Mouse (Mus musculus) cerebellum, adult 9-10 months (tissue): ENCODE results near the gene Rnf145.
"Not testable (repeated sequence)": the region's sequence is repeated elsewhere in the genome, so short reads cannot be mapped to it uniquely, and the experiment has no call there.

Experiments used
- DNase-seq: peaks from one replicate; pipeline ENCODE4 v3.0.0; 2022

The Rnf145 gene

DNA sequence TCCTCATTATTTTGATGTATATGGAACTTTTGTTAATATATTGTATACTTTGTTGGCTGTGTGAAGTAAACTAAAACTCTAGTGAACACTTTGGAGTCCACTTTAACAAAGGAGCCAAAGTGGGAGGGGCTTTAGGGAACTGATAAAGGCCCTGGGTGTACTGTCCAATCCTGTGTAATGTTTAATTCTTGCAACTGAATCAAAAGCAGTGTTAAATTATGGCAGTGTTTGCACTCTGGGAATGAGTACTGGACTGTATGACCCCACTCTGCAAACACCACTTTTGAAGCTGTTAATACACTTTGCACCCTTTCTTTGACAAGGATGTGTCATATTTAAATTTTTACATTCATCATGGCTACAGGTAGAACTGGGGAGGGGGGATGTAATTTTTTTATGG lies 46.2 kb downstream of the Rnf145 start:
- DNase-seq: no peak

DNA sequence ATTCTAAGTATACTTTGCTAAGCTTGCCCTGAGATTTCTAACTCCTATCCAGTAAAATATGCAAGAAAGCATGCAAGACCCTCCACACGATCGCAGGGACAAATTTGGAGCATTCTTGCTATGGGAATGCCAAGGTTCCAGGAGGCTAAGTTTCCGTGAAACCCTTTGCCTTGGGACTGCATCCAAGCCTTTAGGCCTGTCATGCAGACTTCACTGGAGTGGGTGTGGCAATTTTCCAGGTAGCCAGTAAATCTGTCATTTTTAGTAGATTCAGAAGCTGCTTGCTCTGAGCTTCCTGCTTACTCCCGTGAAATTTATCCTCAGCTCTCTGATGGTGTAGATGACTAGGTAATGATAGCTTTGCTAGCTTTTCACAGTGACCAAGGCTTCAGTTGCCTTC lies 51.6 kb downstream of the Rnf145 start:
- not testable (repeated sequence) for DNase-seq

DNA sequence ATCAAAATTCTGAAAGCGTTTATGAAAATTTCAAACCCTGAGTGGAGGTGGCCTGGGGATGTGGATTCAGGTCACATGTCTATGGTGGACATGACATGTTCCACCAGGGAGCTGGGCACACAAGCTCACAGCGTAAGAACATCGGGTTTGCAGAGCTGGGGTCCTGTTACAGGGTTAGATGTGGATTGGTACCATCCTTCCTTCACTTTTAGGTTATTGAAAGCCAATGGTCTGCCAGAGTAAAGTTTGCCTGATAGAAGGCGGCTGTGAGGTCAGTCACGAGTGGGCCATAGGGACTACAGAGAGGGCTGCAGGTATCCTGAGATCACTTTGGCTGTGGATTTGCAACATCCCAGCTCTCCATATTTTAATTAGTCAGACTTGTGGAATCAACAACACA lies 54.0 kb downstream of the Rnf145 start:
- no peak for DNase-seq

DNA sequence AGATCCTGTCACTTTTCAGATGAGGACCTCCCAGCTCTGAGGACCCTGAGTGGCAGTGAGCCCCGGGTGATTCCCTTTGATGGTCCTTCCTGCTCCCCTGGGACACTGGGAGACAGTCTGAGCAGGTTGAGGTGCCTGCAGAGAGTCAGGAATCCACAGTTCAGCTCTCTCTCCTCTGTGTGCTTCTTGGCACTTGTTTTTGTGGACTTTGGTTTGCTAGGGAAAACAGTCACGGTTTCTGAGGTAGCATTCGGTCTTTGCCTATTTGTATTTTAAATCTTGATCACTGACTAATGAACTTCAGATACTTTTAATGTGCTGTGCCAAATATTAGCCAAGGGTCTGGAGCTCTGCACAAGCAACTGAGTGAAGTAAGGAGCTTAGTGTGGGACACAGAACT lies 54.6 kb downstream of the Rnf145 start:
- no peak for DNase-seq

DNA sequence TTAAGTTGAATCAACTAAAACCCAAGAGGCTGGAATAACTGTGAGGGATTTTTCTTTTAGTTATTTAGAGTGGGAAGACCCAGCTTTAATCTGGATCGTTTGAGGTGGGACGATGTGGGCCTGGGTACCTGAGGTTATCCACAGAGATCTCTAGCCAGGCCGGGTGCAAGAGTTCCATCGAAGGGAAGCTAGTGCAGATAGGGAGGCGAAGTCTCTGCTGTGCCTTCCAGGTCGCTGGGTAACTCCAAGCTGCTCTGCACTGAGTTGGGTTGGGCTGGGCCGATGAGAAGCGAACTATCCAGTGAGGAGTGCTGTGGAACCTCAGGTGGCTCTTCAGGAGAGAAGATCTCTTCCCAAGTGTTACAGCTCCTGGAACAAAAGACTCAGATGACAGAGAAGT lies 55.6 kb downstream of the Rnf145 start:
- DNase-seq: no peak

DNA sequence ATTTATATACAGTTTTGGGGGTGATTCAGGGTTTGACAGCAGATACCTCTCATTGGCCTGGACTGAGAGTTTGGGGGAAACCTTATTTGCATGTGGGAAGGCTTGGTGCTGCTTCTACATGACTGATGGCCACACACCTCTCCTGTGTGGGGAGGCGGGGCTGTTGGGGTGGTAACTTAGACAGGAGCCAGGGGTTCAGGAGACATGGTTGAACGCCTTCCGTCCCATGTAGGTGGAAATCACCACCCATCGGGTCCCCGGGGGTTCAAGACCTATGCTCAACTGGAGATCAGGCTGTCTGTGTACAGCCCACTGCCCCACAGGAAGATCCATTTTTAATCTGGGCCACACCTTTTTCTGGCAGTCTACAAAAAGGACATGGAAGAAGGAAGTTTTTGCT lies 56.1 kb downstream of the Rnf145 start:
- DNase-seq: no peak

DNA sequence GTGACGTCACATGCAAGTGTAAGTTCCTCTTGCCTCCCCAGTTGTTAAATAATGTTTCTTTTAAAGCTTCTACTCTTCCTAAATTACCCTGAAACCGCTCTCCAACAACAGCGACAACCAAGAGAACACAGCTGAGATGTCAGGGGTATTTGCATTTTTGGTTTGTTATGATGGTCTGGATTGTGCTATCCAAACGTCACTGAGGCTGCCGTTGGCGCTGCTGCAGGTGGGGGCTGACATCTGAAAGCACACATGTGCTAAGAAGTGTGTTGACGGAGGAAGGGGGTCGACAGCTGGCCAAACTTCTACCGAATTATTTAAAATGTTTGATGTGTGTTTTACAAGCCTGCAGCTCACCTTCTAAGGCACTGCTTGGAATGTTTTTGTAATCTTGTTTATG lies 59.1 kb downstream of the Rnf145 start:
- no peak for DNase-seq

DNA sequence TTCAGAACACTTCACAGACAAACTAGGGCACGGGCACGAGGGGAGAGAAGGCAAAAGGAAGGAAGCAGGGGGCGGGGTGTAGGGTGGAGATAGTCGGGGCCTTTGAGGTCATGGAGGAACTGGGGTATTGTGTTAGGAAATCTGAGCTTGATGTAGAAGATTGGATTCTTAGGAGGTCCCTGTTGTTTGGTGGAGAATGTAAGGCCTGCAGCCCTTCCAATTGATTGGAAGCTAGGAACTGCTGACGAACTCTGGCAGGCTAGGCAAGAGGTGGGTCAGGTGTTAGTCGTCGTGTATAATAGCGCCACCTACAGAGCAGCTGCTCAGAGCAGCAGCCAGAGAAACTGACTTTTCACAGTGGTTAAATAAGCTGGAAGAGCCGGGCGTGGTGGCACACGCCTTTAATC lies 62.5 kb downstream of the Rnf145 start:
- peak; percentile 72 for DNase-seq

DNA sequence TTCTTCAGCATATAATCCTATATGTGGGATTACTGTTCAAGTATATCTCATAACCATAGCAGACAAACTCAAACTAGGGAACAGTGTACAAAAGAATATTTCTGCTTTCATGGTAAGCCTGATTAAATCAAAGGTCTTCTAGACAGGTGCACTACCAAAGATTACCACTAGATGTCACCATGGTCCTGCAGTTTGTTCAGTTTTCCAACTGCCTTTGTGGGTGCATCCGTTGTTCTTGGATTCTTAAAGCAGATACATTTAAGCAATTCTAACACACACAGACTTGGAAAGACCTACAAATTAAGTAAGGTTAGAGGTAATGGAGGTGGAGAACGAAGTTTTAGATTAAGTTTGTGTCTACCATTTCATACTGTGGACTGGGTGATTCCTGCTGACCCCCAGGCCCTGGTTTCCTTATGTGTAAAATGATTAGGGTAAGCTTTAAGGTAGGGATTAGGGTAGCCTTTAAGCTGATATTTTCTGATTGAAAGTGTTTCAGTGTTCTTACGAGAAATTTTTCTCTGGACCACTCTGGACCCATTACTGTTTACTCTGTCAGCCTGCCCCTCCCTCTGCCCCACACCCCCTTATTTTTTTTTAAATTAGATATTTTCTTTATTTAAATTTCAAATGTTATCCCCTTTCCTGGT lies 67.4 kb downstream of the Rnf145 start:
- DNase-seq: peak; percentile 81

DNA sequence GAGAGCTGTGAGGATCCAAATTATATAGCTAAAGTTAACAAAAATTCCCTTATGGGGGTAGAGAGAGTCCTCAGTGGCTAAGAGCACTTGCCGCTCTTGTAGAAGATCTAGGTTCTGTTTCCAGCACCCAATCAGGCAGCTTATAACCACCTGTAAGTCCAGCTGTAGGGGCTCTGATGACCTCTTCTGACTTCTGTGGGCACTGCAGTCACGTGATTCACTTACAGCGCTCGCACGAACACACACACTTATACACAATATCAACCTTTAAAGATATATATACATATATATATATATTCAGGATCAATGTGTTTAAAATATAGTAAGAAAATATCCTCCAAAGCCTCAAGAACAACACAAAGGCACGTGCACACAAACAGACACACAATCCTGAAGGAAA lies 74.3 kb downstream of the Rnf145 start:
- DNase-seq: no peak

DNA sequence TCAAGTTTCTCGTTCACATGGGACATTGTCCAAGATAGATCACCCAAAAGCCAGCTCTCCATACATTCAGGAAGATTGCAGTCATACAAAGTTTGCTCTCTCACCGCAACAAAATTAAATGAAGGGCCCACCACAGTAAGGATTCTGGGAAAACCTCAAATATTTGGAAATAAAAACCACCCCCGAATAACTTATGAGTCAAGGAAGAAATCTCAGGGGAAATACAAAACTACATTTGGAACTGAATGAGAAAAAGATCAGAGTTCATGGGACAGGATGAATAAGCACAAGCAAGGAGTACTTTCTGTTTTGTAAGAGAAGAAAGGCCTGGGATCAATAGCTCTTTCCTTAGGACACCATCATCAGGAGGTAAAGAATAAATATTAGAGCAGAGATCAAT lies 76.0 kb downstream of the Rnf145 start:
- no peak for DNase-seq

DNA sequence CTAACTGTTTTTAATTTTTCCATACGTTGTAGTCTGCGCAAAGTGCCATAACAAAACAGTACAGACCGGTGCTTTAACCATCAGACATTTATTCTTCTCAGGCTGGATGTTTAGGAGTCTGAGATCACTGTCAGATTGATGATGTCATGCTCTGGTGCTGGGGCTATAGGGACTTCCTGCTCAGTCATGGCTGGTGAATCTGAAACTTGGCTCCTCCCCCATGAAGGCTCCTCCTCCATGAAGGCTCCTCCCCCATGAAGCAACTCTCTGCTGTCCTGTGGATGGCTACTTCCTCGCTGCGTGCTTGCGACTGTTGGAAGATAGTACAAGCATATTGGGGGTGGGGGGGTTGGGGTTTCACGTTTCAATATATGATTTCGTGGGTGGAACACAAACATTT lies 88.1 kb downstream of the Rnf145 start:
- no peak for DNase-seq

DNA sequence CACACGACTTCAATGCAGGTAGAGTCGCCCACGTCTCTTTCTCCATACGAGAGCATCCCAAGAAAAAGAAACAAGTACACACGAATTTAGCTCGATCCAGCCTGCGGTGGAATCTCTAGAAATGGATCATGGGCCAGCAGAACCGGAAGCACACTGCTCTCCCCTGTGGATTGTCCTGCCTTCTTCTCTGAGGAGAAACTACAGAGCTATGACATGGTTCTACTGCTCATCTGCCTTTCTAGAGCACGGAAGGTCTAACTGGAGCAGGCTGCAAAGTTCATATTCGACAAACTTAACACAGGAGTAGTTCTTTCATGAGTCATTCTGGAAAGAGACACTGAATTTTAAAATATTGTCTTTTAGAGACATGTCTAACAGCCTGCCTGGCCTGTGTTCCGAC lies 89.9 kb downstream of the Rnf145 start:
- DNase-seq: no peak

DNA sequence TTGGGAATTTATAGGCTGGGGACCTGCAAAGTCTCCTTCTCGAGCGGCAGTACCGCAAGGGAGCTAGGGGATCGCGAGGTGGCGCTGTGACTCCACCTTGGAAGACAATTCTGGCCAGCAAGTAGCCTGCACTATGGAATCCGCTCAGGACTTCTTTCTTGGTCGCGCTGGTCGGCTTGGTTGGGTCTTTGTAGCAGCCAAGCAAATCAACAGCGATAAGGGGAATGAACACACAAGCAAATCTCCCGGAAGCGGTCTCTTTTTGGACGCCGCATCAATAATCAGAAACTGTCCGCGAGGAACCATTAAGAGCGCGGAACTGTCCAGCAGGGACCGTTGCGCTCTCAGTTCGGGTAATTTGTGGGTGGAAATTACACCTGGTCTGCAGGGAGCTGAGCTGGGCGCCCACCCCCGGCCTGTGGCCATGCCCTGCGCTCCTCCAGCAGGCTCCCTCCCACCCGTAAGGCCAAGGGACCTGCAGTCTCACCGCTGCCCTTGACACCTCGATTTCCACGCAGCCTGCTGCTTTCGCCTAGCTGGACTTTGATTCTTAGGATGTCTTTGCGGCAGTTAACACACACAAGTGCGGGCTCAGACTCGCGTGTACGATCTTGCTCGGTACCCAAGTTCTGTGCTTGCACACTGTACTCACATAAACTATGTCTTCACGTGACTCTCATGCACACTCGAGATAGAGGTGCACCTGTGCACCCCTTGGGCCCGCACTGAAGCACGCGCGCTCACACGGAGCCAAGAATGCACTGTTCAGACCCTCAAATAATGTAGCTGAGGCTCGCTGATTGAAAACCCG lies 92.4 kb downstream of the Rnf145 start:
- peak; percentile 88 for DNase-seq

DNA sequence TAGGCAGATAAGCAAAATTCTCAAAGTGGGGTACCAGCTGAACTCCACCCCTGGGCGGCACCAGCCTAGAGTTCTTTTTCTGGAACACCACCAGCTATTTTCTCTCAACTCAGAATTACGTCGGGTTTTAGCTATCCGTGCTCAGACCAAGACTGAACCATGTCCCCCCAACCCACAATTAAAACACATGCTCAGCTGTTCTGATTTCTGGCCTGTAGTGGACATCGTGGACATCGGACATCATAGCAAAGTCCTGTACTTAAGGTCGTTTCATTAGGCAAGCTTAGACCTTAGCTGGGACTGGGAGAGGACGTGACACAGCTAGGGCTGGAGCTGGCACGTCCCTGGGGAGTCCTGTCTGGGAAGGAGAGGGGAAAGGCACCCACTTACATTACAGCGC lies 93.4 kb downstream of the Rnf145 start:
- DNase-seq: no peak

DNA sequence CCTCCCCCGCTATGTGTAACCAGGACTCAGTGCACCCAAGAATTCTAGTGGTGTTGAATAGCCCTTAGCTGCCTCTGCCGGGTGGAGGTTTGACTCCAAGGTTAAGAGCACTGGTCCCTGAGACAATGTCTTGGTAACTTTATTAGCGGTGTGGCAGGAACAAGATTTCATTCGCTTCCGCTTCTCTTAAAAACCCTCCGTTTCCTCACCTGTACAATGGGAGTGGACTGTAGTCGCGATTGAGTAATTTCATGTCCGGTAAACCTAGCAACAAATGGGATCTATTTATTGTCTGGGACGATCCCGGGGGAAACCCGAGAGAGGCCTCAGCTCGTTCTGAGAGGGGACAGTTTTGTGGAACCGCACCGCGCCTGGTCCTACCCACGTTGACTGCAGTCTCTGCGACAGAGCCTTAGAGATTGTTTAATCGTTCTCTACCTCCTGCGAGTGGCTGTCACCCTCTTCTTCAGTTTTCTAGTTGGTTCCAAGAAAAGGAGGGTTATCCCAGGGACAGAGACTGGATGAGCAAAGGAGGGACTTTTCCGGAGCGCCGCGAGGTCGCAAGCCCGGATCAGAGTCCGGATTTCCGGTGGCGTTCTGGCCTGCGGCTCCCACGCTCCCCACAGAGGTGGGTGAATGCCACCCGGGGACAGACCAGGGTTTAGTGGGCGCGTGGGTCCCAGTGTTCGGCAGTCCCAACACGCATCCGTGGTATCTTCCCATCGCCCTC lies 94.1 kb downstream of the Rnf145 start:
- DNase-seq: no peak

DNA sequence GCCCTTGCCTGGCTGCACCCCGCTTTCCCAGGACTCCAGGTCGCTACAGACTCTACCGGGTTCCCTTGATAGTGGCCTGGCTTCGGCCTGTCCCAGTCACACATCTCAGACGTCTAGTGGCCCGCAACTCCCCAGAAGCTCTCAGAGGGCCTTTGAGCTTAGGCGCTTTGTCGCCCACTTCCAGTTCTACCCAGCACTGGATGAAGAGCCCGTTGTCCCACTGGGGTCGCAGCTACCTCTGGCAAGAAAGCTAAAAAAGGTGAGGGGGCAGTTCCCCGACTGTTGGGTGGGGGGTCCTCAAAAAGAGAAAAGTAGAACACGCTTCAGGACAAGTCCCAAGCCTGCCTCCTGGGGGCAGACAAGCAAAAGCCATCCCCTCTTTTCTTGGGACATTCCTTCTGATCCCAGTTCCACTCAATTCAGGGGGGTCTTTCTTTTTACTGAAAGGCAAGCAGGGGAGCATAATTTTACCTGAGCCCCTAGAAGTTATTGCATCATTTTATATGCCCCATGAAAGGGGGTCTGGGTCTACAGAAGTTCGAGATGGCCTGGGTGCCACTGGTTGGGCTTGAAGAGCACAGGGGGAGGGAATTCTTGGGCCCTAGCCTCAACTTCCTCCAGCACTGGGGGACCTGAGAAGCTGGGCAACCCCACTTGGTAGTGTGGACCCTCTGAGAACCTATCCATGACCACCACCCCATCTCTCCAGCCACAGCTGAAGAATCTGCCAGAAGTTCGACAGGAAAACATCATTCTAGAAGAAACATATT lies 94.8 kb downstream of the Rnf145 start:
- DNase-seq: peak; percentile 27
